Mouse (Mus musculus): ENCODE measurements around the gene Bpifb2. TPM values are rescaled to one million over a fixed set of nuclear protein-coding genes. Genes with fewer than 3 reads are reported as not detected.

Bpifb2 gene
- polyA plus RNA-seq, 1 experiment from 2014 or later: not detected

GRCm38 (mm10) chr2:153937843-153938242, 63.0 kb downstream of the Bpifb2 start, which contains the start of gene Bpifb4:
Gene Bpifb4, plus strand, starts transcription at chr2:153938212.
- H3K4me1 ChIP-seq: no peaks in the 10 kb centered on the region
- no peaks in the 10 kb centered on the region for H3K36me3 ChIP-seq (replicated peaks)
- H3K9ac ChIP-seq: no peak within 1 kb of the TSS
- no peak within 1 kb of the TSS for H3K27ac ChIP-seq
- 84% methylated on average over 5 of the region's 5 CpGs for WGBS
- no peak for ATAC-seq (ENCODE audit: low FRiP score)
- no peak within 1 kb of the TSS for H3K4me3 ChIP-seq (replicated peaks)
- no peak within 1 kb of the TSS for H3K4me2 ChIP-seq
- no peaks in the 10 kb centered on the region for H3K9me3 ChIP-seq
- H3K27me3 ChIP-seq: no peaks in the 10 kb centered on the region

GRCm38 (mm10) chr2:153943537-153943936, 68.7 kb downstream of the Bpifb2 start:
- Histone ChIP-seq H3K27me3 (no peaks in the 10 kb centered on the region), H3K4me1 (no peaks in the 10 kb centered on the region), H3K4me3 (replicated peaks) (no peak overlapping the region), H3K36me3 (replicated peaks) (no peaks in the 10 kb centered on the region), H3K27ac (no peak overlapping the region), H3K4me2 (no peak overlapping the region), H3K9ac (no peak overlapping the region), H3K9me3 (no peaks in the 10 kb centered on the region)
- no peak for ATAC-seq (ENCODE audit: low FRiP score)
- WGBS: 32% methylated on average over 3 of the region's 3 CpGs

- no peaks in the 10 kb centered on the region for H3K36me3 ChIP-seq (replicated peaks)
- peaks cover 3% of the 10 kb centered on the region; the same call in 1 of the 2 replicates for H3K27me3 ChIP-seq
- H3K9ac ChIP-seq: no peak overlapping the region
- WGBS: 85% methylated on average over 8 of the region's 8 CpGs
- H3K9me3 ChIP-seq: no peaks in the 10 kb centered on the region
- no peaks in the 10 kb centered on the region for H3K4me1 ChIP-seq
- H3K4me3 ChIP-seq (replicated peaks): no peak overlapping the region
- no peak overlapping the region for H3K27ac ChIP-seq
- no peak overlapping the region for H3K4me2 ChIP-seq
- no peak for ATAC-seq (ENCODE audit: low FRiP score)
Observed at GRCm38 (mm10) chr2:153944567-153944966, 69.7 kb downstream of the Bpifb2 start.

Other genes with a start within 250 kb of the Bpifb2 start
- gene Commd7, start 242.3 kb upstream of the Bpifb2 start, polyA plus RNA-seq (2016; fragmentation: Nextera tagmentation; extraction: Ambion mirVana): 67.3 and 68.6 TPM in 2 replicates
- gene Dnmt3b, start 225.6 kb upstream of the Bpifb2 start, polyA plus RNA-seq (2016; fragmentation: Nextera tagmentation; extraction: Ambion mirVana): 9.2 and 10.7 TPM in 2 replicates
- 0.10 TPM in 1 of 2 replicates, not detected in the other for gene Dnmt3c, start 178.4 kb upstream of the Bpifb2 start, polyA plus RNA-seq (2016; fragmentation: Nextera tagmentation; extraction: Ambion mirVana)
- gene Mapre1, start 133.8 kb upstream of the Bpifb2 start, polyA plus RNA-seq (2016; fragmentation: Nextera tagmentation; extraction: Ambion mirVana): 385 and 409 TPM in 2 replicates
- not detected in 2 replicates for gene Efcab8, start 95.1 kb upstream of the Bpifb2 start, polyA plus RNA-seq (2016; fragmentation: Nextera tagmentation; extraction: Ambion mirVana)
- gene Sun5, start 4.0 kb upstream of the Bpifb2 start, polyA plus RNA-seq (2016; fragmentation: Nextera tagmentation; extraction: Ambion mirVana): not detected in 2 replicates
- gene Bpifb6, start 25.3 kb downstream of the Bpifb2 start, polyA plus RNA-seq (2016; fragmentation: Nextera tagmentation; extraction: Ambion mirVana): not detected in 2 replicates
- not detected in 2 replicates for gene Bpifb3, start 43.2 kb downstream of the Bpifb2 start, polyA plus RNA-seq (2016; fragmentation: Nextera tagmentation; extraction: Ambion mirVana)
- 0.13 TPM in 1 of 2 replicates, not detected in the other for gene Bpifb4, start 63.2 kb downstream of the Bpifb2 start, polyA plus RNA-seq (2016; fragmentation: Nextera tagmentation; extraction: Ambion mirVana)
- gene Bpifa6, start 99.9 kb downstream of the Bpifb2 start, polyA plus RNA-seq (2016; fragmentation: Nextera tagmentation; extraction: Ambion mirVana): not detected in 2 replicates
- not detected in 2 replicates for gene Bpifa2, start 133.2 kb downstream of the Bpifb2 start, polyA plus RNA-seq (2016; fragmentation: Nextera tagmentation; extraction: Ambion mirVana)